Mouse (Mus musculus) cerebellum, postnatal 10 days (tissue): ENCODE results near the gene Lalba.
"Not testable (repeated sequence)": the region's sequence is repeated elsewhere in the genome, so short reads cannot be mapped to it uniquely, and the experiment has no call there.

Experiments
- DNase-seq, 2 experiments: peaks; one replicate each; pipeline ENCODE4 v3.0.0; 2021; ENCODE audit warnings: mixed read lengths in 2 of 2

Gene Lalba

DNA sequence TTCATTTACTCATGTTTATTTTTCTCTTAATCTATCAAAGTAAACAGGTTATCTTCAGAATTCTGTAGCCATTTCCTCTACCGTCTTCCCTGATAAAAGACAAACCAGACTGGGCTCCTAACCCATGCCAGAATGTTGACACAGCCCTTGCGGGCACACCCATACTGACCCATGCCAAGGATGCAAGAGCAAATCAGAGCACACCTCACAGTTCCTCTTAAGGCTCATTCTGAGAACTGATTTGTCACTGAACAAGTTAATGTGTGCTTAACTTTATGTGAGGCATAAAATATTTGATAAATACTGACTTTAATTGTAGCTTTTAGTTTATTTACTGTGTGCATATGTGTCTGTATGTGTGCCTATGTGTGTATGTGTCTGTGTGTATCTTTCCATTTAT is 8.8 kb upstream of the Lalba start:
- DNase-seq = no peak

DNA sequence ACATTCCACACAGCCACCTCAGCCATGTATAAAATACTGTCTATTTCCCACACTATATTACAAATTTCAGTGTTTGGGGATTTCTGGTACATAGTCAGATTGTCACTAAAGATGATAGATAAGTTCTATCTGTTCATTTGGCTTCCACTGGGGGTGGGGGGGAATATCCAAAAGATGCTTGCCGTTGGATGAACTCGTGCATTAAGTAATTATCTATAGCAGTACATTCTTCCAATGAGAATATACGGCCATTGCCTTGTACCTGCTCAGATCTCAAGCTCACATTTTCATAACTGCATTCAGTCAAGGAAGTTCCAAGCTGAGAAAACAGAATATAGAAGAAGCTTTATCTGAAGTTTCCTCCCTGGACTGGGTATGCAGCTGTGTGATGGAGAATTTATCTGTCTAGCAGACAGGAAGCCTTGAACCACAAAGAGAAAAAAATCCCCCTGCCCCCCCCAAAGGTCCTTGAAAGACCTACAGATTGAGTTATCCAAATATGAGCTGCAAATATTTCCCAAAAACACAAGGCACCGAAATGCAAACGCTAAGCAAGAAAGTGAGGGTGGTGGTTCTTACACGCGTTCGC is 4.0 kb upstream of the Lalba start:
- no peak for DNase-seq

- DNase-seq = no peak
Measured at GRCm38 (mm10) chr15:98483907-98484886, 1.7 kb upstream of the Lalba start.

- no peak for DNase-seq
Measured at GRCm38 (mm10) chr15:98479568-98480102, 2.9 kb downstream of the Lalba start.

DNA sequence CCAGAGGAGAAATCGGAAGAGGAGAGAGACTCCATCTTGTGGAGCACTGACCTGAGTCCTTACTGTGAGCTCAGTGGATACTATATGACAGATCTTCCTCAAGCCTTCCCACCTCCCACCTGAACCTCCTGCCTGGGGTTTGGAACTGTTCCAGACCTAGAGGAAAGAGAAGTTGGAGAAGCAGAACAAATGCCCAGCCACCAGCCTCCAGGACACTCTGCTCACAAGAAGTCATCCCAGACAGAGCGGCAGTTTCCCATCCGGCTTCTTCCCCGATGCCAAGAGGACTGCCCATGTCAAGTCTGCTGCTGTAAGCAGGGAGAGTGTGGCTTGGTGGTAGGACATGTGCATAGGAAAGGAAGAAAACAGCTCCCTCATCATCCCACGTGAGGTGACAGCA is 6.2 kb downstream of the Lalba start:
- peak; percentile 26 to 36 for DNase-seq

- peak; percentile 75 to 83 for DNase-seq
Measured at GRCm38 (mm10) chr15:98475382-98475781, 7.1 kb downstream of the Lalba start.

DNA sequence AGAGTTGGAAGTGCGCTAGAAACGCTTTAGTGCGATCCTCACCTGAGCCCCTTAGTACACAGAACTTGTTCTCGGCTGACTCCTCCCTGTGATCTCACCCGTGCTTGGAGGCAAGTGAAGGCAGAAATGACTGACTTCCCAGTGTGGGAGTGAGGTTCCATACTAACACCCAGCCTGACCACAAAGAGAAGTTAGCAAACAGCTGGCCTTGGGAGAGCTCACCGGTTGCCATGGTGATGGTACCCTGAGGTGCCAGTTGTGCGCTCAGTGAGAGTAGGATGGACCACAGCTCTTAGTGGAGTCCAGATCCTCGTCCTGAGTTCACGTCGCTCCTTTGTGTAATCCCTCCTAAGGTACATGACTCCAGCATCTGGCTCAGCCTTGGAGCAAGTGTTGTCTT is 7.6 kb downstream of the Lalba start:
- DNase-seq = no peak

GRCm38 (mm10) chr15:98471539-98471938 is 11.0 kb downstream of the Lalba start:
- no peak for DNase-seq

DNA sequence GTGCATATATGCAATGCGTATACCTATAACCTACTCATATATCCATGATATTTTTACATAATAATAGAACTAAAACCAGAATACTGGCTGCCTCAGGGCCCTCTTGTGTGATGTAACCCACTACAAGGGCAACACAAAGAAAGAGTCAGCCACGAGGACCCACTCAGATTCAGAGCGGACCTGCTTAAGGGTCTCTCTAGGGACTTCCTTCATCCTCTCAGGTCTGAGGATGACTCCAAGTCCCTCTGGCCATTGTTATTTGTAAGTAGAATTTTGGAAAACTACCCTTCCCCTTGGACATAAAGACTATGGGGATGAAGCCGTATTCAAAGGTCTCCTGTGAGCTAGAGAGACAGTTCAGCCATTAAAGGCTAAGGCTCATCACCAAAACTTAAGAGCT is 12.9 kb downstream of the Lalba start, which contains the start of gene OR5BS1P:
OR5BS1P (plus strand) TSS at position 301 of the 400 bp plus-strand sequence.
- no peak for DNase-seq

DNA sequence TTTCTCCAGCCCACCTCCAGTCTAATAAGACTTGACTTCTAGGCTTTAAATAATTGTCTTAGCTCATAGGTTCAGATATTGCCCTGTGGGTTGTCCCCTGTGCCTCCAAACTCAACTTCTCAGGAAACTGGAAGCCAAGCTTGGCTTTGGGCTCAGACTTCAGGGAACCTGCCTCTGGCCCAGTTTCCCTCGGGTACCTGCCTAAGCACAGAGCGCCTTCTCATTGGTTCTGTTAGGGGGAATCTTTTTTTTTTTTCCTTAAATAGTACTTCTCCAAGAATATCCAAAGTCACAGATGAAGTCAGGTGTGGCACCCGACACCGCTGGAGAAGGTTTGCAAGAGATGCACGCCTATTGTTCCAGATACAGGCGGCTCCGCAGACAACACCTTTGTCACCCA is 30.2 kb downstream of the Lalba start, which contains the start of gene Olfr281:
Olfr281 (plus strand) TSS at position 301 of the 400 bp plus-strand sequence.
- DNase-seq = no peak

GRCm38 (mm10) chr15:98448521-98448920 is 34.0 kb downstream of the Lalba start:
- peak; percentile 14 to 28 for DNase-seq

DNA sequence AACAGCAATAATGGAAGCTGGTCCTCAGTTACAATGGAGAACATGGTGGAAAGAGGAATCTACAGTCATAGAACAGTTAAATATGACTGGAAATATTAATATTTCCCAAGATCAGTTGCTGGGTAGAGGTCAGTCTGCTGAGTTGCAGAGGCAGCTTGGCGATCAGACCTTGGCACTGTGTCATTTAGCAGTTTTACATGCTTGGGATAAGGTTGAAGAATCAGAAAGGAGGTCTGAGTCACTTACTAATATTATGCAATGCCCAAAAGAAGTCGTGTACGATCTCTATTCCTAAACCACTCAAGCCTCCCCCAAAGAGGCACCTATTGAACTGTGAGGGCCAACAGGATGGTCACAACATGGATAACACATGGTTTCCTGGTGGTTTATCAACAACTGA is 38.0 kb downstream of the Lalba start:
- DNase-seq = no peak

GRCm38 (mm10) chr15:98430925-98431324 is 51.6 kb downstream of the Lalba start, which contains the start of gene Olfr282:
Gene Olfr282, plus strand, starts transcription at chr15:98431225.
- DNase-seq = not testable (repeated sequence)
